12 mouse cellular contexts compared by ENCODE assay signal in the genomic region with DNA sequence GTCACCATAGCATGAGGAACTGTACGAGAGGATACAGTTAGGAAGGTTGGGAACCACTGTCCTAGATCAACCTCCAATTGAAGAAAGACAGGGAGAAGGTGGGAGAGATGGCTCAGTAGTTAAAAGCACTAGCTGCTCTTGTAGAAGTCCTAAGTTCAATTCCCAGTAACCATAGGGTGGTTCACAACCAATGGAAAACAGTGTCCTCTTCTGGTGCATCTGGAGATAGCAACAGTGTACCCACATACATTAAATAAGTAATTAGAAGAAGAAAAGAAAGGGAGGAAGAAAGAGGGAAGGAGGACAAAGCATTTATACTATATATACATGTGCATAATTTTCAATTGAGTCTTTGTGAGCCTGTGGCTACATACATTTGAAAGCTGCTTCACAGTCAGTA. TPM values are rescaled to one million over a fixed set of nuclear protein-coding genes. Genes with fewer than 3 reads are reported as not detected.
DNase-seq lines count a peak whose midpoint lies in the region; ATAC-seq lines count a peak whose summit lies in the region.
"Had no signal": no experiment of that assay in that cellular context is flagged by ENCODE, and none has a peak within 500 bp of the region (broad histone marks: within the 10 kb centered on the region; RNA-seq: fewer than 3 reads in every experiment).

No protein-coding gene starts in this region.

- no peak for ATAC-seq in CD4-positive, CD25-positive, alpha-beta regulatory T cell, adult 4 months
- no peak for ATAC-seq in granulocyte monocyte progenitor cell, adult 5-6 weeks (replicated peaks; ENCODE audit: poor library complexity, severe bottlenecking)
- ATAC-seq: forebrain, embryonic 14.5 days had no signal

- peak; percentile 63 for DNase-seq in CD4-positive, CD25-positive, alpha-beta regulatory T cell, adult 2 months (ENCODE audit: low read depth, low spot score)
- DNase-seq in kidney, postnatal 14 days = peak; percentile 38
- DNase-seq in kidney, adult 11 months = no peak
- DNase-seq in ES-CJ7 (ENCODE audit: low read depth, low spot score) = peak; percentile 52
- peak; percentile 27 for DNase-seq in fibroblast of lung, adult 2 months (ENCODE audit: low read depth)
- no peak for DNase-seq in right cerebral cortex, postnatal 10 days (ENCODE audit: low spot score in 2 of 2)

RNA-seq across cellular contexts. Expression of a gene that starts 20.1 kb away (rescaled TPM):
- polyA plus RNA-seq in CD4-positive, CD25-positive, alpha-beta regulatory T cell, adult 4 months (2017; shearing (Covaris generic)) = 1 to 10 TPM; 2.6 to 2.7 TPM
- total RNA-seq in granulocyte monocyte progenitor cell, adult 5-6 weeks (2014; fragmentation: Nextera tagmentation) = 5.5 and 6.5 TPM in 2 replicates
- total RNA-seq in granulocyte monocyte progenitor cell, adult 5-6 weeks (2017) = 3.0 and 5.6 TPM in 2 replicates

RNA-seq across cellular contexts. Expression of a gene that starts 41.6 kb away (rescaled TPM):
- polyA plus RNA-seq in CD4-positive, CD25-positive, alpha-beta regulatory T cell, adult 4 months (2017; shearing (Covaris generic)) = 1 to 10 TPM in 1 of 2 experiments, under 1 TPM in 1; 0.56 to 1.4 TPM
- total RNA-seq in granulocyte monocyte progenitor cell, adult 5-6 weeks (2014; fragmentation: Nextera tagmentation) = not detected in 2 replicates
- not detected in 2 replicates for total RNA-seq in granulocyte monocyte progenitor cell, adult 5-6 weeks (2017)
- total RNA-seq: common myeloid progenitor, adult 5-6 weeks; monocyte, adult 5-6 weeks had no signal
- polyA plus RNA-seq: forebrain, embryonic 14.5 days; heart, embryonic 13.5 days had no signal

RNA-seq across cellular contexts. Expression of a gene that starts 46.2 kb away (rescaled TPM):
- not detected for polyA plus RNA-seq in CD4-positive, CD25-positive, alpha-beta regulatory T cell, adult 4 months (2017; shearing (Covaris generic))
- total RNA-seq in granulocyte monocyte progenitor cell, adult 5-6 weeks (2014; fragmentation: Nextera tagmentation) = not detected in 2 replicates
- not detected in 2 replicates for total RNA-seq in granulocyte monocyte progenitor cell, adult 5-6 weeks (2017)
- total RNA-seq: common myeloid progenitor, adult 5-6 weeks; monocyte, adult 5-6 weeks had no signal

RNA-seq across cellular contexts. Expression of a gene that starts 51.4 kb away (rescaled TPM):
- 10 to 100 TPM; 13.0 to 14.6 TPM for polyA plus RNA-seq in CD4-positive, CD25-positive, alpha-beta regulatory T cell, adult 4 months (2017; shearing (Covaris generic))
- 5.9 and 15.0 TPM in 2 replicates for total RNA-seq in granulocyte monocyte progenitor cell, adult 5-6 weeks (2014; fragmentation: Nextera tagmentation)
- total RNA-seq in granulocyte monocyte progenitor cell, adult 5-6 weeks (2017) = 1.9 and 2.4 TPM in 2 replicates

Comparison
In these comparisons a context has a peak if more than half of its experiments do, and no peak if none do; other contexts are left out.
1. DNase-seq: peak in CD4-positive, CD25-positive, alpha-beta regulatory T cell, adult 2 months (single experiment), kidney, postnatal 14 days (single experiment), ES-CJ7 (single experiment) and fibroblast of lung, adult 2 months (single experiment); none in kidney, adult 11 months (single experiment) and right cerebral cortex, postnatal 10 days (0 of 2).